Mouse (Mus musculus): ENCODE measurements around the gene Tpst1. TPM values are rescaled to one million over a fixed set of nuclear protein-coding genes. Genes with fewer than 3 reads are reported as not detected.

The Tpst1 gene
- polyA plus RNA-seq, 1 experiment = 9.4 TPM

GRCm38 (mm10) chr5:130037752-130038455 is 35.2 kb upstream of the Tpst1 start:
- H3K36me3 ChIP-seq (ENCODE audit: control insufficient read depth, insufficient read depth) = peaks cover 27% of the 10 kb centered on the region

DNA sequence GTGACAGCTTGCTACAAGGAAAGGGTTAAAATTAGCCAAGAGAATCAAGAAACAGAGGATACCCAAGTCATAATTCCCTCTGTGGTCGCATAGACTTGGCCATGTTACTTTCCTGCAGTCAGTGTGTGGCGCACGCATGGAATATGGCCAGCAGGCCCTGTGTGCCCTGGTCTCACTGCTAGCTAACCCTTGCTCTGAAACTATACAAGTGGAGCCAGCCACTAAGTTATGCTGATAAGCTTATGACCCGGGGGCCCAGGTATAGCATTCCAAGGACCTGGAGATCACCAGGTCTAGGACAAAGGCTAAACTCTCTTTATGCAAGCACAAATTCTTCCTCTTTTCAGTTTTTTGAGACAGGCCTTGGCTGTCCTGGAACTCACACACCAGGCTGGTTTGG is 32.3 kb upstream of the Tpst1 start:
- H3K79me2 ChIP-seq (ENCODE audit: control insufficient read depth, insufficient read depth) = no peaks in the 10 kb centered on the region
- H3K4me3 ChIP-seq = no peak overlapping the region
- H3ac ChIP-seq (ENCODE audit: control insufficient read depth, insufficient read length) = no peak overlapping the region
- no peak for TF ChIP-seq MYOD1 (IDR thresholded peaks at IDR 0.05; ENCODE audit: control insufficient read depth in 1 of 3, insufficient read length in 2 of 3, low read depth in 2 of 3)
- no peak for TF ChIP-seq POLR2AphosphoS2 (IDR thresholded peaks at IDR 0.05; ENCODE audit: insufficient read length, low read depth)
- TF ChIP-seq SRF (IDR thresholded peaks at IDR 0.05; ENCODE audit: control insufficient read depth, insufficient read length, low read depth) = no peak
- no peak overlapping the region for H3K4me2 ChIP-seq (ENCODE audit: low read depth)
- H3K27me3 ChIP-seq (ENCODE audit: control insufficient read depth, insufficient read depth, insufficient read length) = no peaks in the 10 kb centered on the region
- H3K36me3 ChIP-seq (ENCODE audit: control insufficient read depth, insufficient read depth) = peaks cover 27% of the 10 kb centered on the region

More at GRCm38 (mm10) chr5:130037752-130038455, 35.2 kb upstream of the Tpst1 start:
- Histone ChIP-seq H3ac (ENCODE audit: control insufficient read depth, insufficient read length) (no peak overlapping the region), H3K27me3 (ENCODE audit: control insufficient read depth, insufficient read depth, insufficient read length) (no peaks in the 10 kb centered on the region), H3K79me2 (ENCODE audit: control insufficient read depth, insufficient read depth) (peaks cover 7% of the 10 kb centered on the region), H3K4me2 (ENCODE audit: low read depth) (no peak overlapping the region), H3K4me3 (no peak overlapping the region)
- TF ChIP-seq MAX (IDR thresholded peaks at IDR 0.05; ENCODE audit: low read depth) (no peak), MYOD1 (IDR thresholded peaks at IDR 0.05; ENCODE audit: control insufficient read depth in 1 of 3, insufficient read length in 2 of 3, low read depth in 2 of 3) (peak in 2 of 3 experiments; percentile 35 to 57), CEBPB (IDR thresholded peaks at IDR 0.05; ENCODE audit: insufficient read depth, poor library complexity, severe bottlenecking) (no peak), POLR2A (IDR thresholded peaks at IDR 0.05; ENCODE audit: insufficient read length, low read depth) (no peak), MYOG (IDR thresholded peaks at IDR 0.05; ENCODE audit: control insufficient read depth in 1 of 3, insufficient read depth in 1 of 3, insufficient read length in 2 of 3, low read depth in 2 of 3) (no peak), TCF3 (IDR thresholded peaks at IDR 0.05; ENCODE audit: insufficient read length, low read depth) (no peak)

GRCm38 (mm10) chr5:130041262-130041661 is 31.9 kb upstream of the Tpst1 start:
- Histone ChIP-seq H3K27me3 (ENCODE audit: control insufficient read depth, insufficient read depth, insufficient read length) (no peaks in the 10 kb centered on the region), H3K4me2 (ENCODE audit: low read depth) (no peak overlapping the region), H3K4me3 (no peak overlapping the region), H3K79me2 (ENCODE audit: control insufficient read depth, insufficient read depth) (no peaks in the 10 kb centered on the region), H3ac (ENCODE audit: control insufficient read depth, insufficient read length) (no peak overlapping the region), H3K36me3 (ENCODE audit: control insufficient read depth, insufficient read depth) (peaks cover 27% of the 10 kb centered on the region)
- TF ChIP-seq POLR2A (IDR thresholded peaks at IDR 0.05; ENCODE audit: insufficient read length, low read depth) (no peak), REST (IDR thresholded peaks at IDR 0.05; ENCODE audit: insufficient read depth, insufficient read length) (no peak), E2F4 (IDR thresholded peaks at IDR 0.05; ENCODE audit: insufficient read depth) (no peak), TCF3 (IDR thresholded peaks at IDR 0.05; ENCODE audit: insufficient read length, low read depth) (no peak), CEBPB (IDR thresholded peaks at IDR 0.05; ENCODE audit: insufficient read depth, poor library complexity, severe bottlenecking) (no peak), MAX (IDR thresholded peaks at IDR 0.05; ENCODE audit: low read depth) (no peak), USF1 (IDR thresholded peaks at IDR 0.05; ENCODE audit: low read depth) (no peak), MYOD1 (IDR thresholded peaks at IDR 0.05; ENCODE audit: control insufficient read depth in 1 of 3, insufficient read length in 2 of 3, low read depth in 2 of 3) (no peak), TCF12 (IDR thresholded peaks at IDR 0.05; ENCODE audit: insufficient read depth, poor library complexity, severe bottlenecking) (no peak), SRF (IDR thresholded peaks at IDR 0.05; ENCODE audit: control insufficient read depth, insufficient read length, low read depth) (no peak), MYOG (IDR thresholded peaks at IDR 0.05; ENCODE audit: control insufficient read depth in 1 of 3, insufficient read depth in 1 of 3, insufficient read length in 2 of 3, low read depth in 2 of 3) (no peak), POLR2AphosphoS2 (IDR thresholded peaks at IDR 0.05; ENCODE audit: insufficient read length, low read depth) (no peak)

DNA sequence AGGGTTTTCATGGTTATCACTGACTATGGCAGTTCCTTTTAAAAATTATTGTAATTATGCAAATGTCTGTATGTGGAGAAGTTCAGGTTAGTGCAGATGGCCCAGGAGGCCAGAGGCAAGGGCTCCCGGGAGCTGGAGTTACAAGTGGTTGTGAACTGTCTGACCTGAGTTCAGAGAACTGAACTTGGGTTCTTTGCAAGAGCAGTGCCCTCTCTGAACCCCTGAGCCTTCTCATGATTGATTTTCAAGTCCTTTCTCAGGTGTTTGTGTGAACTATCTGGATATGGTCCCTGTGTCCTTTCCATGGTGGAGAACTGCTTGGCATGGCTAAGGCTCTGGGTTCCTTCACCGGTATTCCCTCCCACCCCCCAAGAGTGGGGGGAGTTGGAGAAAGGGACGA is 29.4 kb upstream of the Tpst1 start:
- no peak overlapping the region for H3K4me3 ChIP-seq
- H3K79me2 ChIP-seq (ENCODE audit: control insufficient read depth, insufficient read depth) = no peaks in the 10 kb centered on the region
- TF ChIP-seq POLR2AphosphoS2 (IDR thresholded peaks at IDR 0.05; ENCODE audit: insufficient read length, low read depth) = no peak
- TF ChIP-seq TCF12 (IDR thresholded peaks at IDR 0.05; ENCODE audit: insufficient read depth, poor library complexity, severe bottlenecking) = no peak
- TF ChIP-seq USF1 (IDR thresholded peaks at IDR 0.05; ENCODE audit: low read depth) = no peak
- TF ChIP-seq TCF3 (IDR thresholded peaks at IDR 0.05; ENCODE audit: insufficient read length, low read depth) = no peak
- no peak for TF ChIP-seq MYOD1 (IDR thresholded peaks at IDR 0.05; ENCODE audit: control insufficient read depth in 1 of 3, insufficient read length in 2 of 3, low read depth in 2 of 3)
- no peak for TF ChIP-seq REST (IDR thresholded peaks at IDR 0.05; ENCODE audit: insufficient read depth, insufficient read length)
- TF ChIP-seq MAX (IDR thresholded peaks at IDR 0.05; ENCODE audit: low read depth) = no peak
- TF ChIP-seq SRF (IDR thresholded peaks at IDR 0.05; ENCODE audit: control insufficient read depth, insufficient read length, low read depth) = no peak
- TF ChIP-seq CEBPB (IDR thresholded peaks at IDR 0.05; ENCODE audit: insufficient read depth, poor library complexity, severe bottlenecking) = no peak
- peaks cover 40% of the 10 kb centered on the region for H3K36me3 ChIP-seq (ENCODE audit: control insufficient read depth, insufficient read depth)
- no peak overlapping the region for H3K4me2 ChIP-seq (ENCODE audit: low read depth)
- no peak overlapping the region for H3ac ChIP-seq (ENCODE audit: control insufficient read depth, insufficient read length)
- H3K27me3 ChIP-seq (ENCODE audit: control insufficient read depth, insufficient read depth, insufficient read length) = no peaks in the 10 kb centered on the region

DNA sequence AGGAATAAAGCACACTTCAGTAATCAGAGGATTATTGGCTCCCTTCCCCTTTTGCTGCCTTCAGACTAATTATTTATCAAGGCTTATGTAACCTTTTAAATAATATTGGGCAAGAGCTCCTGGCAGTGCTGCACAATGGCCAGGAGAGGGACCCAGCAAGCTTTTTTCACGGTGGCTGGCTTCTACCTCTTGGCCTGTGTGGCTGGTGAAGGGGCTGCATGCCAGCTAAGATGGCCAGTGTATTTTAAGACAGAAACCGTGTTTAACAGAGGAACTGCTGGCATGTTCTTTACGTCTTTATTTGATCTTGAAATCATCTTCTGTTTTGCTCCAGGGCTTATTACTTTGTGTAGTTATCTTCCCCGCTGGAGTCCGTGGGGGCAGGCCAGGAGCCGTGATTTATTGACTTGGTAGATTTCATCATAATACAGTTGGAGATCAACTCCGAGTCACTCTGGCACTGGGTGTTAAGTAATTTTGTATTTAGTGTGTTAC is 28.9 kb upstream of the Tpst1 start:
- H3K27me3 ChIP-seq (ENCODE audit: control insufficient read depth, insufficient read depth, insufficient read length) = no peaks in the 10 kb centered on the region
- TF ChIP-seq MYOG (IDR thresholded peaks at IDR 0.05; ENCODE audit: control insufficient read depth in 1 of 3, insufficient read depth in 1 of 3, insufficient read length in 2 of 3, low read depth in 2 of 3) (no peak), TCF3 (IDR thresholded peaks at IDR 0.05; ENCODE audit: insufficient read length, low read depth) (no peak), CEBPB (IDR thresholded peaks at IDR 0.05; ENCODE audit: insufficient read depth, poor library complexity, severe bottlenecking) (no peak)
- no peak overlapping the region for H3K4me2 ChIP-seq (ENCODE audit: low read depth)
- no peaks in the 10 kb centered on the region for H3K79me2 ChIP-seq (ENCODE audit: control insufficient read depth, insufficient read depth)
- no peak overlapping the region for H3ac ChIP-seq (ENCODE audit: control insufficient read depth, insufficient read length)
- H3K36me3 ChIP-seq (ENCODE audit: control insufficient read depth, insufficient read depth) = peaks cover 40% of the 10 kb centered on the region
- no peak overlapping the region for H3K4me3 ChIP-seq
